Mouse (Mus musculus) megakaryocyte progenitor cell, adult 5-6 weeks (primary cell): Measurements from ENCODE around the gene Angel2. TPM values are rescaled to one million over a fixed set of nuclear protein-coding genes. Genes with fewer than 3 reads are reported as not detected.

Source experiments
- ATAC-seq: replicated peaks from 2 replicates; pipeline ENCODE4 v1.8.0; 2016; ENCODE audit warnings: mild to moderate bottlenecking, moderate TSS enrichment, inconsistent platforms; ENCODE audit not compliant: poor library complexity
- total RNA-seq, 2 experiments: library from RNA; stranded (forward) in 1 of 2; stranded (reverse) in 1 of 2; fragments of 157-497, 149-512 nt in 1 of 2; fragments of 200-1000 nt in 1 of 2; gene quantifications; 2 replicates each; pipeline versions ENCODE4 v1.2.3 to v1.2.4; 2015 to 2017

Gene Angel2
- total RNA-seq, 2 experiments from 2014 or later: 22.9 to 25.3 TPM

DNA sequence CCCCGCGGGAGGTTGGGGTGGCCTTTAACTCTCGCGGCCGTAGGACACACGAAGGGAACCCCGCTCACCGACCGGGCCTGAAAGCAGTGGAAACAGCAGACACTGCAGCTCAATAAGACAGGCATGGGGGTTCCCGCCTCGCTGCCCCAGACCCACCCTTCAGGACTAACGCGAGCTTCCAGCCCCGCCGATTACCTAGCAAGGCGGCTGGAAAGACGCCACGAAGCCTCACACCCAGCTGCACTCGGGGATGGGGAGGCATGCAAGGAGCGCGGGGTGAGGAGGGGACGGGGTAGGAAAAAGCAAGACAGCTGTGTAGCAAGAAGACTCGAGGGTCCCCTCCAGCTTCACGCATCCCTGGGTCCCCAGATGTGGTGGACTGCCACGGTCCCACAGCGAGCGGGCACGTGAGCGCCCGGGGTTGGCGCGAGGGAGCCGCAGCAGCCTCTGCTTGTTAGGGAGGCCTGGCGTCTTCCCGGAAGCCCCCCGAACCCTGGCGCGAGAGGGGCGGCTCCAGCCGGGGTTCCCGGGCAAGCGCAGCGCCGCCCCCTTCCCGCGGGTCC lies 53.7 kb downstream of the Angel2 start:
- peak; percentile 17 for ATAC-seq

DNA sequence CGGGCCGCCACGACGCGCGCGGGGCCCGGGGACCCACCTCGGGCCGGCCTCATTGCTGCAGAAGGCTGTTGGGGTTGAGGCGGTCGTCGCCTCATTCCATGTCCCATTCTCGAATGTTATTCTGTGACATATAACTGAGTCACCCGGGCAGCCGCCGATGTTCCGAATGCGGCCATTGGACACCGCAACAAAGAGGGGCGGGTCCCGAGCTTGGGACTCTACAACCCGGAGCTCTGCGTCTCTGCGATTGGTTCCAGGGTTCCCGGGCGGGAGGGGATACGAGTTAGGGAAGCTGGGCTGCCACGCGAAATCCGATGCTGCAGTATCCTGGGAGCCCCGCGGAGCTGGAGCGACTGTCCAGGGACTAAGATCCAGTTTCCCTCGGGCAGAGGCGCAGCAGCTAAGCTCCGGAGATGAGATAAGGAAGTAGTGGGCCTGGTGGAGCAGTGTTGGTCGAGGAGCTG lies 54.2 kb downstream of the Angel2 start, which contains the start of gene Vash2:
TSS of gene Vash2 (minus strand) at position 197 of the 464 bp plus-strand sequence.
- ATAC-seq: peak; percentile 71

DNA sequence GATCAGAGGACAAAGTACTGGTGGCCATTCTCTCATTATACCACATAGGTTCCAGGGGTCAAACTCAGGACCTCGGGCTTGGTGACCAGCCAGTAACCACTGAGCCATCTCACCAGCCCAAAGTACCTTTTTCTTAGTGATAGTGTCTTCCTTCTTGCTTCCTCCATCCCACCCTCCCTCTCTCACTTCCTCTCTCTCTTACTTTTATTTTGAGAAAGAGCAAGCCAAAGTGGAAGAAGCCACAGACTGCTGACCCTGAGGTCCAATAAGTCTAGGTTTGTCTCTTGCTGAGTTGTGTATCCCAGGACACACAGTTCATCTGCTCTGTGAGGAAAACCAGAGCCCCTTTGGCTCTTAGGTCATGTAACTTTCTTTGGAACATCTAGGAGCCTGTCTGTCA lies 55.6 kb downstream of the Angel2 start:
- no peak for ATAC-seq

DNA sequence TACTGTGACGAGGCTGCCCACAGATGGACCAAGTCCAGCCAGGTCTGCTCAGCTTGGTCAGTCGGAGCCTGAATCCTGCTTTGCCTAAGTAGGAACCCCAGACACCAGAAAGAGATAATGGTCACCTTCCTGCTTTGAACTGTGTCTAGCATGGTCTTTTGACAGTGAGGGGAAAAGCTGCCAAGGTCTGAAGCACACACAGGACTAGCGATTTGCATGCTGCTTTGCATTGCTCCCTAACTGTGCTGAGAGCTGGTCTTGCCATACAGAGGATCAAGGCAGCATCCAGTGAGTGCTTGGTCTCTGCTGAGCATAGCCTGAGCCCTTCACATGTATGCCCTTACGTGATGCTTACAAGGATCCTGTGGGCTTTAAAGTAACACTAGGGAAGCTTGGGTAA lies 56.5 kb downstream of the Angel2 start:
- no peak for ATAC-seq

DNA sequence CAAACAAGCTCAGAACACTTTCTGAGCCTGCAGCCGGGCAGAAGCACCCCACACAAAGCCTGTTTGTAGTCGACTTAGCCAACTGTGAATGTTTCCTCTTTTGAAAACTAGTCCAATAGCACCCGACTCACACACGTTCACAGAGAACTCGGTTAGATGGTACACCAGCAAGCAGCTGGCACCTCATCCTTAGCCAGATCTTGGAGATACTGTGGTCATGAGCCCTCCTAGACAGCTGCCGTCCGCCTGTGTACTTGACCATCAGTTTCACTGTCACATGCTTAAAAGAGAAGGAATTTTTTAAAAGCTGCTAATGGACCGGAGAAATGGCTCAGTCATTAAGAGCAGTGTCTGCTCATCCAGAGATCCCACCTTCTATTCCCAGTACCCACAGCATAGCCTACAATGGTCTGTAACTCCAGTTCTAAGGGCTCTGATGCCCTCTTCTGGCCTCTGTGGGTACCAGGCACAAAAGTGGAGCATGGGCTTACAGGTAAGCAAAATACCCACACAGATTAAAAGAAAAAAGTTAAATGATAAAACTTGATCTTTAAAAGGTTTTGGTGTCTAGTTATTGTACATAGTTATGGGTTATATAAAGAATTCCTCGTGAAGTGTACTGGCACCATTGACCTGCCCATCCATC lies 64.6 kb downstream of the Angel2 start:
- ATAC-seq: peak; percentile 57

DNA sequence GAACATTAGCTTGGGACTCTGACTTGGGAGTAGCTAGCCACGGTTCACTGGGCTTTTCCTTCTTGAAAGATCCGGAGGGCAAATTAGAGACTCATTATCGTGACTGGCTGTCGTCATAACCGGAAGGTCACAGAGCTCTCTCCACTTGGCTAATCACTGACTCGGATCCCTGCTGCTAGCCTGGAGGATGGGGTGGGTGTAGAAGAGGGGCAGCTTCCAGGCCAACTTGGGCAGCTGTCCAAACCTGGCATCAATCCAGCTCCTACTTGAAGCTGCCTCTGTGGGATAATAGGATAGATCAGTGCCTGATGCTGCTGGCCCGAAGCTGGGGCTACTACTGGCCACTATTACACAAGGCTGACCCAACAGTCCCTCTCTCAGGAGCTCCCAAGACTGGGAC lies 70.6 kb downstream of the Angel2 start:
- ATAC-seq: no peak

DNA sequence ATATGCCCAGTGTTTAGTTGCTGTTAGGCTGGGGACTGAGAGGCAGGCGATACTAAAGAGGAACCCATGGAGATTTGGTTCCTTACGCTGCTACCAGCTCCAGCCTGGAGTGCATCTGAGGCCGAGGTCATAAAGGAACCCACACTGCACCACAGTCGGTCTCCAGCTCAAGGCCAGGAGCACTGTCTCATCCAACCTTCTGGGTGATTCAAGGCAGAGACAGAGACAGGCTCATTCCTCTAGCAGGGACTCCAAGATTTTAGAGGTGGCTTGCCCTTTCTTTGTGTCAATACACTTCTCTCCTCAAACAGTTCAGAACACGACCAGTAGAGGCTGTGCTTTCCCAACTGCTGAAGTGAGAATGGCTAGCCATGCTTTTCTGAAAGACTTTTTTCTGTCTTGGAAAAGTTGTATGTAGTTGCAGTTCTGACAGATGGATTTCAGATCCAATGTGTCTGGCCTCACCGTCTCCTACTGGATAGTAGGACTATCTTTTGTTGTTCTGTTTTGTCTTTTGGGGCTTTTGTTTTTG lies 71.5 kb downstream of the Angel2 start:
- ATAC-seq: peak; percentile 36; the same call in 1 of the 2 replicates

Other genes starting within 250 kb of the Angel2 start
- 6.9 and 7.2 TPM in 2 replicates for gene Rps6kc1, start 13.3 kb upstream of the Angel2 start, total RNA-seq (2015)
- gene Rps6kc1, start 13.3 kb upstream of the Angel2 start, total RNA-seq (2017): 8.7 and 10.4 TPM in 2 replicates
- 0.05 and 0.07 TPM in 2 replicates for gene Vash2, start 54.2 kb downstream of the Angel2 start, total RNA-seq (2015)
- gene Vash2, start 54.2 kb downstream of the Angel2 start, total RNA-seq (2017): 0.07 and 0.08 TPM in 2 replicates
- 29.9 and 30.6 TPM in 2 replicates for gene Flvcr1, start 101.0 kb downstream of the Angel2 start, total RNA-seq (2015)
- 21.7 and 24.9 TPM in 2 replicates for gene Flvcr1, start 101.0 kb downstream of the Angel2 start, total RNA-seq (2017)
- gene Spata45, start 111.5 kb downstream of the Angel2 start, total RNA-seq (2015): not detected in 2 replicates
- gene Spata45, start 111.5 kb downstream of the Angel2 start, total RNA-seq (2017): not detected in 2 replicates
- gene Tatdn3, start 137.8 kb downstream of the Angel2 start, total RNA-seq (2015): 12.9 and 19.3 TPM in 2 replicates
- 18.0 and 19.5 TPM in 2 replicates for gene Tatdn3, start 137.8 kb downstream of the Angel2 start, total RNA-seq (2017)
- 9.8 and 9.9 TPM in 2 replicates for gene Nsl1, start 137.9 kb downstream of the Angel2 start, total RNA-seq (2015)
- 16.0 and 23.1 TPM in 2 replicates for gene Nsl1, start 137.9 kb downstream of the Angel2 start, total RNA-seq (2017)
- 1.0 and 1.9 TPM in 2 replicates for gene Batf3, start 172.7 kb downstream of the Angel2 start, total RNA-seq (2015)
- gene Batf3, start 172.7 kb downstream of the Angel2 start, total RNA-seq (2017): 1.3 TPM in 1 of 2 replicates, not detected in the other
- 0.12 TPM in 1 of 2 replicates, not detected in the other for gene Fam71a, start 239.7 kb downstream of the Angel2 start, total RNA-seq (2015)
- gene Fam71a, start 239.7 kb downstream of the Angel2 start, total RNA-seq (2017): not detected in 2 replicates